Mouse (Mus musculus) liver, embryonic 14.5 days (tissue): ENCODE measurements around the gene Cd55b.

Source experiments
- CTCF ChIP-seq: IDR thresholded peaks from 2 replicates; pipeline ENCODE4 v1.5.1; 2016; ENCODE audit warnings: antibody characterized with exemption, low read depth, control low read depth
- EP300 ChIP-seq: IDR thresholded peaks from 2 replicates; pipeline ENCODE4 v1.6.1; 2016; ENCODE audit warnings: antibody characterized with exemption, low read depth

DNA sequence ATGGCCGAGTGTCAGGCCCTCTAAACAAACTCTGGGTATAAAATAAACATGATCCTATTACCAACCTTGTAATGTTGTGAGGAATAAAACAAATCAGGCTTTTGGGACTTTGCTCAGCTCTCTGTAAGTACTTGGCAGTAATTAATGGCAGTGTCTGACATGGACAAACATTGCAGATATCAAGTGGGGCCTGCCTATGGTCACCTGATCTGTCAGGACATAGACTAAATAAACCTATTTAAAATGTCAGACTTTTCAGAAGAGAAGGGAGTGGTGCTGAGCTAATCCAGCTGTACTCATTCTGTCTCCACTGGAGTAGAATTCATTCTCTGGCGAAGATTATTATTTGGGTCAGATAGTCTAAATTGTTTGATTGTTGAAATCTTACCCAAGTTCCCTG lies 44.6 kb upstream of the Cd55b start:
- TF ChIP-seq CTCF, result no peak
- TF ChIP-seq EP300, result no peak
